Mouse (Mus musculus) CH12.LX (cell line): ENCODE measurements at regions not wholly inside any gene's neighbourhood (a gene's known extent, or its start where the extent isn't known, plus 50 kb on each side); places are given as distances from the start of the nearest gene placed in this dataset.

Experiments
- CTCF ChIP-seq, 2 experiments: IDR thresholded peaks in 1 of 2; conservative IDR thresholded peaks in 1 of 2; 2 replicates each; pipeline ENCODE4 v1.5.1; 2011 to 2012; ENCODE audit warnings: low read depth in 2 of 2, low read length in 2 of 2, improper control_type of control experiment in 1 of 2, inconsistent platforms in 1 of 2, mild to moderate bottlenecking in 1 of 2, moderate library complexity in 1 of 2
- GABPA ChIP-seq: IDR thresholded peaks from 2 replicates; pipeline ENCODE4 v1.6.1; 2012; ENCODE audit warnings: low read depth, low read length, improper control_type of control experiment, inconsistent platforms; ENCODE audit not compliant: insufficient replicate concordance
- MAFK ChIP-seq: IDR thresholded peaks from 2 replicates; pipeline ENCODE4 v1.6.1; 2011; ENCODE audit warnings: low read length, improper control_type of control experiment; ENCODE audit not compliant: insufficient replicate concordance
- MEF2A ChIP-seq: IDR thresholded peaks from 2 replicates; pipeline ENCODE4 v1.6.1; 2014; ENCODE audit warnings: low read depth, mild to moderate bottlenecking, inconsistent platforms, low read length, improper control_type of control experiment, borderline replicate concordance
- POLR2A ChIP-seq: IDR thresholded peaks from 2 replicates; pipeline ENCODE4 v1.6.1; 2011; ENCODE audit warnings: low read depth, mild to moderate bottlenecking, improper control_type of control experiment, low read length
- POLR2AphosphoS2 ChIP-seq: IDR thresholded peaks from 2 replicates; pipeline ENCODE4 v1.6.1; 2011; ENCODE audit warnings: low read depth, low read length, improper control_type of control experiment
- UBTF ChIP-seq: IDR thresholded peaks from 2 replicates; pipeline ENCODE4 v1.6.1; 2012; ENCODE audit warnings: low read depth, mild to moderate bottlenecking, inconsistent platforms, low read length, improper control_type of control experiment, moderate library complexity
- ZMIZ1 ChIP-seq: IDR thresholded peaks from 2 replicates; pipeline ENCODE4 v1.6.1; 2012; ENCODE audit warnings: low read depth, mild to moderate bottlenecking, inconsistent platforms, low read length, improper control_type of control experiment

GRCm38 (mm10) chr11:112234492-112235116 is 547.4 kb upstream of the Sox9 start:
- TF ChIP-seq POLR2A (no peak), CTCF (conservative IDR thresholded peaks at IDR 0.05 in 1 of 2, IDR thresholded peaks at IDR 0.05 in 1 of 2; ENCODE audit: low read depth in 2 of 2, low read length in 2 of 2) (no peak), GABPA (no peak), UBTF (no peak), POLR2AphosphoS2 (no peak), MAFK (no peak), MEF2A (no peak), ZMIZ1 (no peak)
